Mouse (Mus musculus) lung, postnatal 25 days (tissue): ENCODE measurements around the gene Atf6.

Experiments used
- DNase-seq: peaks from one replicate; pipeline ENCODE4 v3.0.0; 2022; ENCODE audit warnings: low spot score

Atf6 gene

DNA sequence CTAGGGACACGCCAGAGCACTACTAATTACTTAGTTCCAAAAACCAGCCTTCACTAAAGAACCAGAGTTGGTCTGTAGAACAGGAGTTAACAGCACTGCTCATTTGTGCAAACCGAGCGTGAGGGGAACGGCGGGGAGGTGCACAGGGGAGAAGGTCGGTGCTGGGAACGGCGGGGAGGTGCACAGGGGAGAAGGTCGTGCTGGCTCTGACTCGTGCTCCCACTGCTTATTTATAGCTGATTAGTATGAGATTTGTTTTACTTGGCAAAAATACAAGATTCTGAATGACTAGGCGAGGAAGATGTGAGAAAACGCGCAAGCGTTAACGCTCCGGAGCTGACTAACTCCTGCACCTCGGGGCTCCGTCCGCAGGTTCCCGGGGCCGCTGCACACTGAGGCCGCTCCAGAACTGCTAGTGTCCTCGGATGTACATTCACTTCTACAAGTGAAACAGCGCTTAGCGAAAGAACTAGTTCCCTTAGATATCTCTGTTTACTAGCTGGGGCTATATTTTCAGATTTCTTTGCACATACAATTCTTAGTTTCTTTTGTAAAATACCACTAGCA lies 96.1 kb downstream of the Atf6 start:
- DNase-seq, result peak; percentile 22

DNA sequence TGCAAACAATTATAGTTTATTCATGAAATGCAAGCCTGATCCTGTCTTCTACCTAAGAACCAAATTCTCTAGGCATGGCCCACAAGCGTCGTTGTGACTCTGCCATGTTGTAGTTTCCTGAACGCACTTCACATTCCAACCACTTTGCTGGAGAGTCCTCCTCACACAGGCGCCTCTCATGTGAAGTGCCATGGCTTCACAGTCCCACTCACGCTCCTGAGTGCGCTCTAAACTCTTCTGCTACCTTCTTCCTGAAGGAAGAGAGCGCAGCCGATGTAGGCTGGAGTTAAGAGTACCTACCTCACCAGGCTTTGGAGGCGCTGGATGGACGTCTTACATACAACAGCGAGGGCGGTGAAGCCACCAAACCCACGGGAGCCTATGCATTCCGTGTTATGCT lies 96.9 kb downstream of the Atf6 start:
- peak; percentile 80 for DNase-seq

GRCm38 (mm10) chr1:170766997-170767396 lies 100.6 kb downstream of the Atf6 start:
- DNase-seq, result no peak

GRCm38 (mm10) chr1:170764798-170765197 lies 102.8 kb downstream of the Atf6 start:
- DNase-seq, result no peak

DNA sequence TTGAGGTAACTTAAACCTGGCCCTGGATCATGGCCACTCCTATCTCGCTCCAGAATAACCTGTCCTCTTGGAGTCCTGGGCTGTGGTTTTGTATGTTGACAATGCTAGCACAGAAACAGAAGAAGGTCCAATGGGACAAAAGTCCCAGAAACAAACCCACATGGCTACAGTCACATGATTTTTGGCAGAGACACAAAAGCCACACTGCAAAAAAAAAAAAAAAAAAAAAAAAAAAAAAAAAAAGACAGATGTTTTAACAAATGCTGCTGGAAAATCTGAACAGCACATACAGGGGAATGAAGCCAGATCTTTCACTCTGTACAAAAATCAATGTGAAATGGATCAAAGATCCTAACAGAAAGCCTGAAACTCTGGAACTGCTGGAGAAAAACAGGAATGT lies 105.9 kb downstream of the Atf6 start:
- DNase-seq, result no peak

- DNase-seq, result no peak
Measured at GRCm38 (mm10) chr1:170753597-170753996, 114.0 kb downstream of the Atf6 start.

DNA sequence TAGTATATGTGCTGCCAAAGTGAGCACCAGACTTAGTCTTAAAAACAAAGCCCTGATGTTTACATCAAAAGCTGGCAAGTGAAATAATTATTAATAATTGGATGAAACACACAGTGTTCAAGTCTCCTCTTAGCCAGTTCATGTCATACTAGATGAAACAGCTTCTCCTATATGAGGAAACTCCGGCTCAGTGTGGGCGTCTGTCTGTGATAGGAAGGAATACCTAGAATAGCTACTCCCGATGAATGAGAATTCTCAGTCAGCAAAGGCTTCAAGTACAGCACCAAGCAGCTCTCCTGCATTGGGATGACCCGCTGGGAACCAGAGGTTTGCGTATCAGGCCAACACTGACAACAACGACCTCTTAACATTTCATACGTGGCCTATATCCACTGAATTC lies 115.8 kb downstream of the Atf6 start:
- DNase-seq, result no peak

DNA sequence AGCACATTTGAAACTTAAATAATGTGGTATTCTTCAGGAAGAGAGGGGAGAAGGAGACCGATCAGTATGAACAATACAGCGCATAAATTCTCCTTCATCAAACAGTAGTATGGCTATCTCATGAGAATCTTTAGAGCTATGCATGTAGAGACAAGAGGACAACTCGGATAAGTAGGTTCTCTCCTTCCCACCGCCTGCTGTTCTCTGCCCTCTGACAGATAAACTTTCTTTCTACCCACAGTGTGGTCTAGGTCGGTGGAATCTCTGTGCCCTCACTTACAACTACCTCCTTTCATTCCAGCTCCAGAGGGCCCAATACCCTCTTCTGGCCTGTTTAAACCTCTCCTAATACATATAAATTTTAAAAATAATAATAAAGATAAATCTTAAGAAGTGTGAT lies 121.0 kb downstream of the Atf6 start:
- no peak for DNase-seq

- no peak for DNase-seq
Measured at GRCm38 (mm10) chr1:170741497-170742246, 125.9 kb downstream of the Atf6 start.

- no peak for DNase-seq
Measured at GRCm38 (mm10) chr1:170734866-170735265, 132.7 kb downstream of the Atf6 start.

DNA sequence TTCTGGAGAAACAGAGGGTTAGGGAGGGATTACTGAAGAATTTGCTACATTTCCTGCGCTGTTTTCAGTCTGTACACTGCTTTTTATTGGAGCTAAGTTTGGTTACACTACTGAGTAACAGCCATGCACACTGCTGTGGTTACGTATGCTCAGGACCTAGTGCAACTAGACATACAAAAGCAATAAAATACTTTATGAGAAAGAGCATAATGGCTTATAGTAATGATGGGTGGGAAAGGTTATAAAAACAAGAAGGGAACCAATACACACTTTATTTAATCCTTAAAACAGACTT lies 135.0 kb downstream of the Atf6 start:
- no peak for DNase-seq

DNA sequence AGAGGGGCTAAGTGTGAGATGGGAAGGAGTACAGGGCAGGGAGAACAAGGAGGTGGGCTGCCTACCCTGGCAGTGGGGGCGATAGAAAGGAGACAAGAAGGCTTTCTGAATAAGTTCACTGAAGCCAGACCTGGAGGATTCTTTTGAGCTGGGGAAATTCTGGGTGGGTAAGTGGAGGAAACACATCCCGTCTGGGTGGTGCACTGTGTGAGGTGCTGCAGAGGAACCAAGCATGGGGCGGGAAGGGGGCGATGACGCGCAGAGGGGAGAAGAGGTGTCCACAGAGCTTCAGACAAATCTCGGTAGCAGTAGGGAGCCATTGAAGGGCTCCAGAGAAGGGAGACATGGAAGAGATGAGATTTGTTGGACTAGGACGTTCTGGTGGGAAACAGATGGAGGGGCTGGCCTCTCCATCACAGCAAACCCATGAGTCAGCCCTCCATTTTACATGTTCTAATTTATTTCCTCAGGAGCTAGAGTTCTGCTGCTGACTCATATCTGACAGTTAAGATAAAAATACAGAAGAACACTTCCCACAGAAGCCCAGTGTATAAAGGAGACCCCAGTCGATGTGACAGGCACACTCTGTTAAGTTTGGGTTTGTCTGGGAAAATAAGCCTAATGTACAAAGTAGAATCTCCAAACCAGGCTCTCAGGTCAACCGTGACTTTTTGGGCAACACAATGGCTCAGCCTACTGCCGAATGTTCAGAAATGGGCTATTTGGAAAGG lies 135.5 kb downstream of the Atf6 start:
- no peak for DNase-seq

DNA sequence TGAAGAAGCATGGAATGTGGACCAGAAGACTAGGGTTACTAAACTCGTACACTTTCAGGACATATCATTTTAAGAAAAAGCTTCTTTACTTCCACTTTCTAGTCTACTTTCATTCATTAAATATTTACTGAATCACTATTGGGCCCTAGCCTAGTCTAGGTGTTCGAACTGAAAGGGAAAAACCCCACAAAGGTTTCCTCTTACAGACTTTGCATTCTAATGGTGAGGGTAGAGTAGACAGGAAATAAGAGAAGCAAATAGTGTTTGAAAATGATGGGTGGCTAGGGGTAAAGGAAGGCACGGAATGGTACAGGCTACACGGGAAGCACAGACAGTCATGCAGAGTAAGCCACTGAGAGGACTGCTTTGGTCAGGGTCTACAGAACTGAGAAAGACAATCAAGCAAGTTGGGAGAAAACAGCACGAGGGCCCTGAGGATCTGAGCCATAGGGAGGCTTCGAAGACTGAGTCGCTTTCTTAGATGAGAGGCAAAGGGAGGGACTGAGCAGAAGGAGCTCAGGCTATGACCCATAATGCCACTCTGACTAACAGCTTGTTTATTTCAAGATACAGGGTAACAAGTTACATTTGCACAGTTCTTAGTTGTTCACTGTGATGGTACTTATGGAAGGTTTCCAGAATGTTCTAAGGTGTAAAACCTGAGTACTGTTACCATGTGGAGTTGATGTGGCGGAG lies 138.2 kb downstream of the Atf6 start:
- no peak for DNase-seq

DNA sequence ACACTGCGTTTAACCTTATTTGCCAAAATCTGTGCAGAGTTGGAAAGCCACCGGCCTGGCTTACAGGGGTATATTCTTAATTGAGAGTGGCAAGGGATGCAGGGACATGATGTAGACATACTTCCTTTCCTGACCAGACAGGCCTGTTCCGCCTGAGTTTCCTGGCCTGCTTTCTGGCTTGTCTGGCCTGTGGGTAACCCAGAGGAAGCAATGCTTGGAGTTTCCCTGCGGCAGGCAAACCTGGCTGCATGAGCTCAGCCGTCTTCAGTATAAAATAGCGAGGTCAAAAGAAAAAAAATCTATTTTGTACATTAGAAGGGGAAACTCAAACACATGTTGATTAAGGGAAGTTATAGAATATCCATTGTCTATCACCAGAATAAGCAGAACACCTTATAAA lies 139.0 kb downstream of the Atf6 start:
- no peak for DNase-seq

- no peak for DNase-seq
Measured at GRCm38 (mm10) chr1:170721560-170721959, 146.0 kb downstream of the Atf6 start.

GRCm38 (mm10) chr1:170718133-170718810 lies 149.3 kb downstream of the Atf6 start:
- no peak for DNase-seq

GRCm38 (mm10) chr1:170717241-170717828 lies 150.2 kb downstream of the Atf6 start:
- DNase-seq, result no peak

- DNase-seq, result no peak
Measured at GRCm38 (mm10) chr1:170711731-170712130, 155.8 kb downstream of the Atf6 start.

DNA sequence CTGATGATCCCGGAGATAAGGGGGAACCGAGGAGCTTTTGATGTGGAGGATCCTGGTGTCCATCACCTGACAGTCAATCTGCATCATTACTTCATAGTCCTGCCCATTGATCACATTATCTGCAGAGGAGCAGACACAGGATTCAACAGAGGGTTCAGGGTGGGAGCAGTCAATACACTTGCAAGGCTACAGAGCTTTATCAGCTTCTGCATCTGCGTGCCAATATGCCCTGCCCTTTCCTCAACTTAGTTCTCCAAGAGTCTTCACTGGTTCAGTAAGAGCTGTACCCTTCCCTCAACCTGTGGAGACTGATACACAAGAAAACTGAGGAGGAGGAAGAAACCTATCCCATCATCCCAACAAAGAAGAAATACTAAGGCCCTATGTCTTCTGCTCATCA lies 157.6 kb downstream of the Atf6 start:
- no peak for DNase-seq

- DNase-seq, result peak; percentile 70
Measured at GRCm38 (mm10) chr1:170709481-170709880, 158.1 kb downstream of the Atf6 start.

DNA sequence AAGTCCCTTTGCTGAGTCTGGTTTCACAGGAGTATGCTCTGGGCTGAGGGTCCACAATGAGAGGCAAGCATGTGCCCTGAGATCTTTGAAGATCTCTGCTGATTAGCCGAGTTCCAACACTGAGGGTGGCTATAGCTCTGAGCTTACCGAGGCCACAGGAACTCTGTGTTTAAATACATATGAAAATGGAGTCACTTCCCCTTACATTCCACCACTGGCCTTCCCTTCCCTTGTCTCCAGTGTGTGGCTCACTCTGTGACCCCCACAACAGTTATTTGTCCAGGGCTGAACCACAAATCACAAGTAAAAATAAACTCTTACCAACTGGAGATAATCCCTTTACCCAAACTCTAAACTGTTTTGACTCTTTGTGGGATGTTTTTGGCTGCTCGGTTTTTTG lies 158.5 kb downstream of the Atf6 start:
- no peak for DNase-seq

DNA sequence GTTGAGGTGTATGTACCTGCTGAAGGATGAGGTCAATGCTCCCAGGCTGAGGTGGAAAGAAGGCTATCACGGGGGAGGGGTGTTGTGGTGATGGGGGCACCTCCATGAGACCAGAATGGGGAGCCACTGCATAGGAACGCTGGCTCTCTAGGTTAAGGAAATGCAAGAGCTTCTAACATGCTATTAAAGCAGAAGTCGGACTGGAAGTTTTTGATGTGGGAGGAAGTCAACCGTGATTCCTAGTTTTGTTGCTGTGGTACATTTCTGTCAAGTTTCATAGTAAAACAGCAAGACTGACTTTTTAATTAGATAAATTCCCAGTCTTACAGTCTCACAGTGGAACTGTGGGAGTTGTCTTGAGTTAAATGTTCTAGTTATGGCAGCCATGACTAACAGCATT lies 161.5 kb downstream of the Atf6 start:
- no peak for DNase-seq
